12 mouse cellular contexts compared by ENCODE assay signal in the genomic region with DNA sequence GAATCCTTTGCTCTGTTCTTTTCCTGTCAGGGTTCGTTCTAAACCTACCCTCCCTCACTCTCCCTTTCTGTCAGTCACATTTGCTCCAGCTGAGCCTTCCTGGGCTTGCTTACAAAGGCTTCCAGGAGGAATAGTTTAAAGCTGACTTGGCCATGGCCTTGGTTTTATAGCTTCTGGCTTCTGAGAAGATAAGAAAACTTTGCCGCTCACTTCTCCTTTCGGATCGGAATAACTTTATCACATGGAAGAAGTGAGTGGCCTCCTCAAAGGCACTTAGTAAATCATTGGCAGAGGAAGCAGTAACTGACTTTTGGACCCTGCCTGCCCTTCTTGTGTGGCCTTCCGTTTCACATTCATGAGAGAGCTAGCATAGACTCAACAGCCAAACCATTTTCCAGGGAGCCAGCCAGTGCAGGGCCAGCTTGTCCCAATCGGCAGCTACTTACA.
DNase-seq lines count a peak whose midpoint lies in the region; ATAC-seq lines count a peak whose summit lies in the region.
"Had no signal": no experiment of that assay in that cellular context is flagged by ENCODE, and none has a peak within 500 bp of the region (broad histone marks: within the 10 kb centered on the region; RNA-seq: fewer than 3 reads in every experiment).

No protein-coding gene starts in this region.

- H3K27me3 ChIP-seq in heart, embryonic 13.5 days (replicated peaks): no peaks in the 10 kb centered on the region
- no peaks in the 10 kb centered on the region for H3K27me3 ChIP-seq in kidney, embryonic 16.5 days (ENCODE audit: insufficient read depth, low read length)
- no peaks in the 10 kb centered on the region for H3K27me3 ChIP-seq in embryonic facial prominence, embryonic 10.5 days (replicated peaks; ENCODE audit: low read depth, poor library complexity, severe bottlenecking)
- H3K27me3 ChIP-seq in limb, embryonic 10.5 days (ENCODE audit: low read depth, poor library complexity, severe bottlenecking): no peaks in the 10 kb centered on the region
- H3K27me3 ChIP-seq: limb, embryonic 13.5 days had no signal

- intact Hi-C loops in heart, postnatal 36 days (cut with DNase I): loop anchor here (10.0 kb wide), 1 partner anchor 184 kb away; no protein-coding TSS in a partner anchor

- no peaks in the 10 kb centered on the region for H3K36me3 ChIP-seq in heart, embryonic 13.5 days
- H3K36me3 ChIP-seq in kidney, embryonic 16.5 days (ENCODE audit: insufficient read depth, low read length): no peaks in the 10 kb centered on the region
- no peaks in the 10 kb centered on the region for H3K36me3 ChIP-seq in embryonic facial prominence, embryonic 10.5 days (replicated peaks)
- H3K36me3 ChIP-seq in limb, embryonic 10.5 days: no peaks in the 10 kb centered on the region
- H3K36me3 ChIP-seq: limb, embryonic 13.5 days had no signal

- H3K9ac ChIP-seq in heart, embryonic 13.5 days: no peak overlapping the region
- 0 out of 2 replicates have a peak overlapping the region, but pooled peaks have one; percentile 11 for H3K9ac ChIP-seq in kidney, embryonic 16.5 days (replicated peaks; ENCODE audit: low read length)
- H3K9ac ChIP-seq: limb, embryonic 13.5 days had no signal

- H3K9me3 ChIP-seq in heart, embryonic 13.5 days: no peaks in the 10 kb centered on the region
- 0 out of 2 replicates have a peak, but pooled peaks cover 2% of the 10 kb centered on the region for H3K9me3 ChIP-seq in kidney, embryonic 16.5 days (ENCODE audit: low read length)
- H3K9me3 ChIP-seq in embryonic facial prominence, embryonic 10.5 days: no peaks in the 10 kb centered on the region
- H3K9me3 ChIP-seq in limb, embryonic 10.5 days (replicated peaks): no peaks in the 10 kb centered on the region
- H3K9me3 ChIP-seq: limb, embryonic 13.5 days had no signal

- H3K4me1 ChIP-seq in heart, embryonic 13.5 days: peaks cover 21% of the 10 kb centered on the region
- H3K4me1 ChIP-seq in kidney, embryonic 16.5 days (ENCODE audit: insufficient read depth, low read length): peaks cover 30% of the 10 kb centered on the region
- peaks cover 18% of the 10 kb centered on the region for H3K4me1 ChIP-seq in embryonic facial prominence, embryonic 10.5 days
- H3K4me1 ChIP-seq in limb, embryonic 10.5 days: peaks cover 16% of the 10 kb centered on the region

- no peak for ATAC-seq in heart, embryonic 13.5 days (ENCODE audit: extremely low read depth, insufficient number of reproducible peaks, low FRiP score, low TSS enrichment)
- peak; percentile 81 for ATAC-seq in kidney, embryonic 16.5 days (ENCODE audit: low FRiP score, low TSS enrichment)
- peak; percentile 66 for ATAC-seq in megakaryocyte progenitor cell, adult 5-6 weeks (replicated peaks; ENCODE audit: poor library complexity)

- peak overlapping the region; percentile 53; the same call in 1 of the 2 replicates for H3K27ac ChIP-seq in heart, embryonic 13.5 days (replicated peaks)
- H3K27ac ChIP-seq in kidney, embryonic 16.5 days (ENCODE audit: low read length): peak overlapping the region; percentile 78
- H3K27ac ChIP-seq in embryonic facial prominence, embryonic 10.5 days (replicated peaks): no peak overlapping the region
- no peak overlapping the region for H3K27ac ChIP-seq in limb, embryonic 10.5 days
- H3K27ac ChIP-seq: limb, embryonic 13.5 days had no signal

- no peak overlapping the region for H3K4me3 ChIP-seq in heart, embryonic 13.5 days
- H3K4me3 ChIP-seq in kidney, embryonic 16.5 days (ENCODE audit: low read length): no peak overlapping the region
- H3K4me3 ChIP-seq in embryonic facial prominence, embryonic 10.5 days: no peak overlapping the region
- H3K4me3 ChIP-seq in limb, embryonic 10.5 days: no peak overlapping the region
- H3K4me3 ChIP-seq: limb, embryonic 13.5 days had no signal

- WGBS in heart, embryonic 13.5 days: 14% methylated on average over 6 of the region's 6 CpGs
- WGBS in kidney, embryonic 16.5 days: 5% methylated on average over 6 of the region's 6 CpGs
- 71% methylated on average over 6 of the region's 6 CpGs for WGBS in embryonic facial prominence, embryonic 10.5 days
- WGBS in limb, embryonic 10.5 days: 34% methylated on average over 6 of the region's 6 CpGs

- H3K4me2 ChIP-seq in heart, embryonic 13.5 days: peak overlapping the region; percentile 7; the same call in 1 of the 2 replicates
- H3K4me2 ChIP-seq in kidney, embryonic 16.5 days (replicated peaks; ENCODE audit: low read depth, low read length): peak overlapping the region; percentile 21; the same call in 1 of the 2 replicates
- H3K4me2 ChIP-seq: limb, embryonic 13.5 days had no signal

- DNase-seq in heart, adult 11 months: peak; percentile 91
- no peak for DNase-seq in heart, postnatal 36 days
- no peak for DNase-seq in layer of hippocampus, adult 18-20 months (ENCODE audit: low spot score in 2 of 2)
- DNase-seq in embryonic facial prominence, embryonic 10.5 days (ENCODE audit: low spot score): no peak
- DNase-seq in limb, embryonic 10.5 days (ENCODE audit: low spot score): no peak
- DNase-seq: B cell, adult 2 months; gastrocnemius, postnatal 36 days; thymus, adult 18-20 months had no signal

Comparison
In these comparisons a context has a peak if more than half of its experiments do, and no peak if none do; other contexts are left out.
1. H3K27ac ChIP-seq: peak in heart, embryonic 13.5 days (single experiment) and kidney, embryonic 16.5 days (single experiment); none in embryonic facial prominence, embryonic 10.5 days (single experiment) and limb, embryonic 10.5 days (single experiment).